Mouse (Mus musculus) Muller cell, postnatal 12 days (primary cell): ENCODE measurements around the gene Ranbp9.

ENCODE experiments used
- DNase-seq: peaks from one replicate; pipeline ENCODE4 v3.0.0-alpha.2; 2015; ENCODE audit errors: inconsistent ontology term

Gene Ranbp9

GRCm38 (mm10) chr13:43364985-43365824 is 115.9 kb downstream of the Ranbp9 start, which contains the start of gene Sirt5:
TSS of gene Sirt5 (plus strand) at chr13:43365496.
- DNase-seq: peak; percentile 87

DNA sequence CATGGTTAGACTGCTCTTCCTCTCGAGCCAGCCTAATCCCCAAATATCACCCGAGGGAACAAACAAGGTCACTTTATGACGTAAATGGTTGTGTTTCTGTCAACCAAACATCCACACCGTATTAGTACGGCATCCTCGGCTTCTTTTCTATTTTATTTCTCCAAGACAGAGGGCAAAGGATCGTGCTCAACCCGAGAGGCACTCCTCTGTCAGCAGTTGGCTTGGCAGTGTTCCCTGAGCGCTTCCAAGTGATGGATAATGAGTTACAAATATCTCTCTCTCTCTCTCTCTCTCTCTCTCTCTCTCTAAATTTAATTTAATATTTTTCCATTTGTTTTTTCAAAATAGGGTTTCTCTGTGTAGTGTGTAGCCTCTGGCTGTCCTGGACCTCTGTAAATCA is 118.7 kb downstream of the Ranbp9 start:
- no peak for DNase-seq

GRCm38 (mm10) chr13:43360534-43360933 is 120.5 kb downstream of the Ranbp9 start:
- no peak for DNase-seq

DNA sequence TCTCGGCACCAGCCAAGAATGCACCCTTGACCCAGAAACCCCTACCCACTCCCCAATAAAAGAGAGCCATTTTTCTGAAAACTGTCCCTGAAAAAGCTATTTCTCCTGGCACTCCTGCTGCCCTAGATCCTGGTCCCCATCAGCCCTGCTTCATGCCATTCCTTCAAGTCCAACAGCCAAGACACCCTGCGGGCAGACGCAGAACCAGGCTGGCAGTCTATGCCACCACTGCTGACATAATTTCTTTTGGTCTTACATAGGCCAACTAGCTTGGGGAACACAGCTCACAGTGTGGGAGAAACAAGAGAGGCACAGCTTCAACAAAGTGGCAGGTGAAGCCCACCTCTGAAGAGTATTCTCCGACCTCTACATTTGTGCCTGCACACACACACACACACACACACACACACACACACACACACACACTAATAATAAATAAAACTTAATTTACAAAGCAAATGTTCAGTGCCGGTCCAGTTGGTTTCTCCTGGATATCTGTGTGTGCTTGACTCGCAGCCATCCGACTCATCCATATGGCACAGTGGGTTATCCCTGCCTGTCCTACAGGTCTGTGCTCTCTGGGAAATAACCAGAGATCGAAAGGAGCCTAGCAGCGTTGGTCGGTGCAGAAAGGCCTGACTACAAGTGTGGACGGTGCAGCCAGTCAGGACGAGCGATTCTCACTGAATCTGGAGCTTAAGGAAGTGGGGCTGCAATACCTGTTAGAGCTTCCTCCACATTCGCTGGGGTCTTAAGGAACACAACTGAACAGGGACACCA is 124.5 kb downstream of the Ranbp9 start:
- DNase-seq: no peak

- no peak for DNase-seq
Measured at GRCm38 (mm10) chr13:43354362-43354761, 126.7 kb downstream of the Ranbp9 start.

DNA sequence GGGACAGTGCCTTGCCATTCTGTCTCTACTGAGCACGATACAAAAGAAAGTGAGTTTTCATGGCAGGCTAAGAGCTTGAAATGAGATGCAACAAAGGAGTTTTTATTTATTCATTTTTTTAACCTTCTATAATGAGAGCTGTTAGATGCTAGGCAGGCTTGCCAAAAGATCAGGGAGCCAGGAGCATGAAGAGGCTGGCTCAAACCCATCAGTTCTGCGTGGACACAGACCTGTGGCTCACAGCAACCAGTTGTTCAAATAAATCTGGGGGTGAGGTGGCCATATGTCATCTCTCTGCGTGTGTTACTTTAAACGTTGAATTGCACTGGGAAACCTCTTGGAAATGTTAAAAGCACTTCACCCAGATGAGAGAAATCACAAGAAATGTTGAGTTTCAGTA is 127.7 kb downstream of the Ranbp9 start:
- no peak for DNase-seq
